Mouse (Mus musculus) heart, embryonic 15.5 days (tissue): Measurements from ENCODE around the gene Proser2. TPM values are rescaled to one million over a fixed set of nuclear protein-coding genes. Genes with fewer than 3 reads are reported as not detected.
A peak's percentile ranks its signal among the peaks of the same experiment; 100 is the strongest.

Source experiments
- ATAC-seq: fragments of 200-750 bp; cut with Nextera tagmentation; replicated peaks from 2 replicates; pipeline ENCODE4 v1.8.0; 2017; ENCODE audit warnings: low read depth, moderate TSS enrichment; ENCODE audit not compliant: insufficient number of reproducible peaks, insufficient read depth, low FRiP score
- H3K27ac ChIP-seq: fragments of 300-500 bp; sonication (generic); 2 replicates; pipeline ENCODE4 v1.5.1; 2015; ENCODE audit warnings: mild to moderate bottlenecking, inconsistent platforms
- H3K27me3 ChIP-seq: fragments of 300-500 bp; sonication (generic); 2 replicates; pipeline ENCODE4 v1.6.1; 2015; ENCODE audit warnings: inconsistent platforms
- H3K36me3 ChIP-seq: fragments of 300-500 bp; sonication (generic); 2 replicates; pipeline ENCODE4 v1.6.1; 2015; ENCODE audit warnings: mild to moderate bottlenecking, inconsistent platforms
- H3K4me1 ChIP-seq: fragments of 300-500 bp; sonication (generic); replicated peaks from 2 replicates; pipeline ENCODE4 v1.6.1; 2015; ENCODE audit warnings: inconsistent platforms
- H3K4me2 ChIP-seq: fragments of 300-500 bp; sonication (generic); 2 replicates; pipeline ENCODE4 v1.6.1; 2015; ENCODE audit warnings: inconsistent platforms, mild to moderate bottlenecking, moderate library complexity
- H3K4me3 ChIP-seq: fragments of 300-500 bp; sonication (generic); 2 replicates; pipeline ENCODE4 v1.5.1; 2015; ENCODE audit warnings: mild to moderate bottlenecking, inconsistent platforms
- H3K9ac ChIP-seq: fragments of 300-500 bp; sonication (generic); 2 replicates; pipeline ENCODE4 v1.6.1; 2015; ENCODE audit warnings: mild to moderate bottlenecking, inconsistent platforms
- H3K9me3 ChIP-seq: fragments of 300-500 bp; sonication (generic); replicated peaks from 2 replicates; pipeline ENCODE4 v1.6.1; 2016; ENCODE audit warnings: inconsistent platforms
- WGBS: fragments of 180-500 bp; shearing (Covaris S2); methylation state at CpG from one replicate; pipeline ENCODE4 v1.1.7; 2015; ENCODE audit warnings: mixed read lengths; 5-methylcytosine and 5-hydroxymethylcytosine counted together
- polyA plus RNA-seq: library from polyadenylated mRNA; unstranded; fragments of >200 nt; fragmentation: Nextera tagmentation; extraction: Ambion mirVana; gene quantifications from 2 replicates; pipeline ENCODE4 v1.2.1, GENCODE M21; 2015

The Proser2 gene
- polyA plus RNA-seq, 1 experiment from 2014 or later, result 15.2 TPM

DNA sequence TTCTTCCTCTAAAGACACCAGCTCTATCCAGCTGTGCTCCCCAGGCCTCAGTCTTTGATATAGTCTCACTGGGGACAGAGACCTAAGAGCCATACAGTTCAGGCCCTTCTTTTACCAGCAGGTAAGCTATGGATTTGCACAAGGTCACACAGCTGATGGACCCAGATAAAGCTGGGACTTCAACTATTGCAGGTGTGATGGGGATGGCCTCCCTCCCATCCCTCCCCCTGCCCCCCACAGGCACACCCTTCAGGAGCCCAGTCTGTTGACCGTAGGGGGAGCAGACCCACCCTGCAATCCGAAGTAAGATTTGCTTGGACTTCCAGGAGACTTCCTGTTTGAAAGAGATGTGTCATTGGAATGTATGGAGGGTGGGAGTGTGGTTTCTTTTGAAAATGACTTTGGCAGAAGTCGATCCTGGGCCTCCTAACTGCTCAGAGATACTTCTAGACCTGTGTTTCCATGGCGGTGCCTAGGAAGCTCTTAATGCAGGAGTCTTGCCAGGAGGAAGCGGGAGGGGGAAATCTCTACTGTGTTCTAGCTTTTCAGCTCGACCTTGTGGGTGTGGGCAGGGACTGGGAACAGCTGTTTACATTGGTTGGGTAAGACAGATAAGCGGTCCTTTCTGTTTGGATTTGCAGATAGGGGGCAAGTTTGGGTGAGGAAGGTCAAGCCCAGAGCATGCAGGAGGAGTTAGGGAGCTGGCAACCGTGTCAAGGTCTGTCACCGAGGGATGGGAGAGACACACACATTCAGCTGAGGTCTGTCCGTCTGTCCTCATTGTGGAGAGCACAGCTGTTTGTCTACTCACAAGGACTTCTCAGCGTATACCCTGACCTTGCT, 58.2 kb downstream of the Proser2 start:
- peak; percentile 37; the same call in 1 of the 2 replicates for ATAC-seq
- no peaks in the 10 kb centered on the region for H3K36me3 ChIP-seq
- WGBS, result 30% methylated on average over 11 of the region's 11 CpGs

DNA sequence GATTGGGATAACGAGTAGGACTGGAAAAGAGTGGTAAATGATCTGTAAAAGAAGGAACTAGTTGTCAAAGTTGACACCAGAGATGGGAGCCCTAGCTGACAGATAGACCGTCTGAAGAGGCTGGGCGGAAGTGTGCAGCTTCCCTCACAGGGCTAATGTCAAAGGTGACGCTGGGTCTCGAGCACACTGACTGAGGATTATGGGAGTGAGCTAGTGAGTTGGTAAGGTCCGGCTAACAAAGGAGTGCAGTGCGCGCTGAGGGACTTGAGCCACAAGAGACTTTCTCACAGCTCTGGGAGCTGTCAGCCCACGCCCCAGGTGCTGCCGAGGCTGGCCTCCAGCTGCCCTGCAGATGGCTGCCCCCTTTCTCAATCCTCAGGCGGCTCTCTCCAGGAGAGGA, 59.1 kb downstream of the Proser2 start:
- H3K36me3 ChIP-seq, result no peaks in the 10 kb centered on the region
- ATAC-seq, result no peak
- no peaks in the 10 kb centered on the region; the same call in 1 of the 2 replicates for H3K9me3 ChIP-seq
- no peak overlapping the region for H3K27ac ChIP-seq
- H3K4me3 ChIP-seq, result no peak overlapping the region
- H3K9ac ChIP-seq, result no peak overlapping the region
- H3K4me2 ChIP-seq, result no peak overlapping the region
- WGBS, result 51% methylated on average over 11 of the region's 11 CpGs
- no peaks in the 10 kb centered on the region for H3K27me3 ChIP-seq
- peaks cover 29% of the 10 kb centered on the region for H3K4me1 ChIP-seq

More for the DNA sequence above, 58.2 kb downstream of the Proser2 start:
- no peak overlapping the region for H3K27ac ChIP-seq
- no peaks in the 10 kb centered on the region for H3K27me3 ChIP-seq
- H3K9ac ChIP-seq, result no peak overlapping the region
- no peaks in the 10 kb centered on the region; the same call in 1 of the 2 replicates for H3K9me3 ChIP-seq
- no peak overlapping the region for H3K4me3 ChIP-seq
- peaks cover 29% of the 10 kb centered on the region for H3K4me1 ChIP-seq
- no peak overlapping the region for H3K4me2 ChIP-seq

DNA sequence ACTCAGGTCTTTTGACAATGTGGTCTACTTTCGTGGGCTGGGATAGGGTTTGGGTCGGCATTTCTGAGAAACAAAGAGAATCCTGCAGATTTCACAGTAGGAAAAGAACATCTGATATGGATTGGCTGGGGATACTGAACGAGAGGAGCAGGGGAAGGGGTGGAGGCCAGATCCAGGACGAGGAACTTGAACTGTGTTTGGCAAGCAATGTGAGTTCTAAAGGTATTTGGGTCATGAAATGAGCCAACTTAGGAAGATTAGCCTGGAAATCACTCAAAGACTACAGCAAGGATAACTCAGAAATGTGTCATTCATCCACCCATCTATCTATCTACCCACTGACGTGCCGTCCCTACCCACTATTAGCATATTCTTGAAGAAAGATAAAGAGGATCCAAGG, 62.7 kb downstream of the Proser2 start:
- no peak overlapping the region for H3K4me2 ChIP-seq
- H3K4me3 ChIP-seq, result no peak overlapping the region
- H3K9ac ChIP-seq, result no peak overlapping the region
- no peak for ATAC-seq
- no peaks in the 10 kb centered on the region for H3K27me3 ChIP-seq
- 76% methylated on average over 6 of the region's 6 CpGs for WGBS
- no peaks in the 10 kb centered on the region for H3K36me3 ChIP-seq
- no peaks in the 10 kb centered on the region; the same call in 1 of the 2 replicates for H3K9me3 ChIP-seq
- H3K27ac ChIP-seq, result no peak overlapping the region
- peaks cover 10% of the 10 kb centered on the region for H3K4me1 ChIP-seq

DNA sequence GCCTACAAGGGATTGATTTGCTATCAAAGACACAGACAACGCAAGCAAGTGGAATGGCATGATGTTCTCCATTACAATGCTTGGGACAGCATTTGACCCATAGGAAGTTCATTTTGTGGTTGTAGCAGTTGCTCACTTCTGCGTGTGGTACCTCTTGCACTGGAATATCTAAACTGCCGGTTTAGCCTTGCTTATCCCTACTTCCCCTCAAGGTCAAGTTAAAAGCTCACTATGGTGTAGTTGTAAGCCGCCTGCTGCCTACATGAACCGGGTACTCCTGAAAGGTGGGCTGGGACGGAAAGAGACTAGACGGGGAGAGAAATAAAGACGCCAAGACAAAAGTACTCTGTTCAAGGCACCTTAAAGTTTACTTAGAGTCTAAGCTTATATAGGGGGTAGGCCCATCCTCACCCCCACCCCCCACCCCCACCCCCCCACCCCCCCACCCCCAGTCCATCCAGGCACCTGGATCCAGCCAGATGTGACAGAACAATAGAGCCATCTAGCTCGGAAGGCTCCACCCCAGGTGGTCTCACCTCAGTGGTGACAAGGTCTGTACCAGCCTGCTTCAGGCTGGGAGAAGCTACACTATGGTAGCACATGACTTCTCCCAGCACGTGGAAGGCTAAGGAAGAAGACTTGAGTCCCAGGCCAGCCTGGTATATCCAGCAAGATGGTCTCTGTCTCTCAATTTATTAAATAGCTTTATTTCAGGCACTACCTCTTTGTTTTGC, 69.8 kb downstream of the Proser2 start:
- H3K9ac ChIP-seq, result no peak overlapping the region
- H3K27ac ChIP-seq, result no peak overlapping the region
- WGBS, result 73% methylated on average over 10 of the region's 10 CpGs
- no peaks in the 10 kb centered on the region for H3K9me3 ChIP-seq
- H3K36me3 ChIP-seq, result peaks cover 11% of the 10 kb centered on the region
- no peak overlapping the region for H3K4me3 ChIP-seq
- H3K4me1 ChIP-seq, result no peaks in the 10 kb centered on the region
- no peaks in the 10 kb centered on the region for H3K27me3 ChIP-seq
- H3K4me2 ChIP-seq, result no peak overlapping the region
- no peak for ATAC-seq

DNA sequence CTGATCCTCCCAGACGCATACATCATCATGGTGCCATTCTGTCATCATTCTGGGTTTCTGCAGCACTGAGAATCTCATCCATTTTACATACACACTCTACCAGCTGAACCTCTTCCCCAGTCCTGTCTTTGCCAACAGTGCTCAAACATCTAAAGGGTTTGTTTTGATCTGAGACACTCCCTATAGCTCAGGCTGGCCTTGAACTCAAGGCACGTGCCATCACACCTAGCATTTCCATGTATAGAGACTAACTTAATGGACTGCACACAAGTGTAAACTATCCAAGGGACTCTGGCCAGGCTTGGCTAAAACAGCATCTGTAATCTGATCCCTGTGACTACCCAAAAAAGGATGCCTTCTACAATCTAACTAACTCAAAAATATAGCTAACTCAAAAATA, 70.7 kb downstream of the Proser2 start:
- Histone ChIP-seq H3K4me2 (no peak overlapping the region), H3K9me3 (no peaks in the 10 kb centered on the region), H3K27me3 (no peaks in the 10 kb centered on the region), H3K4me1 (no peaks in the 10 kb centered on the region), H3K36me3 (peaks cover 14% of the 10 kb centered on the region), H3K27ac (no peak overlapping the region), H3K9ac (no peak overlapping the region), H3K4me3 (no peak overlapping the region)
- ATAC-seq, result no peak
- WGBS, result 80% methylated on average over 2 of the region's 2 CpGs

DNA sequence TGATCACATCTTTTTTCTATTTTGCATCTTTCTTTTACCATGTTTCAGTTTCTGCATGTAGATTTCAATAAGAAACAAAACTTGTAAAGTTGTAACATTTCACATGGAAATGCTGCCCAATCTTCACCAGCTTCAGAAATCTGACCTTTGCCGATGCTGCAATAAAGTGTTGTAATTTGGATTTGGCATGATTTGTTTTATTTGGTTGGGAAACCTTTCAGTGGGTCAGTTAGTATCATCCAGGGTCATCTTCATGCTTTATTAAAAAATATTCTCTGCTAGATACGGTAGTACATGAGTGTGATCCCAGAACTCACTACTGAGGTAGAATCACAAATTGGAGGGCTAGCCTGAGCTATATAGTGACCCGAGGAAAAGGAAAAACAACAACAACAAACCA, 73.5 kb downstream of the Proser2 start:
- Histone ChIP-seq H3K4me3 (no peak overlapping the region), H3K36me3 (peaks cover 31% of the 10 kb centered on the region), H3K9me3 (no peaks in the 10 kb centered on the region), H3K4me1 (no peaks in the 10 kb centered on the region), H3K9ac (no peak overlapping the region), H3K4me2 (no peak overlapping the region), H3K27me3 (no peaks in the 10 kb centered on the region), H3K27ac (no peak overlapping the region)
- 91% methylated on average over 3 of the region's 3 CpGs for WGBS
- no peak for ATAC-seq

DNA sequence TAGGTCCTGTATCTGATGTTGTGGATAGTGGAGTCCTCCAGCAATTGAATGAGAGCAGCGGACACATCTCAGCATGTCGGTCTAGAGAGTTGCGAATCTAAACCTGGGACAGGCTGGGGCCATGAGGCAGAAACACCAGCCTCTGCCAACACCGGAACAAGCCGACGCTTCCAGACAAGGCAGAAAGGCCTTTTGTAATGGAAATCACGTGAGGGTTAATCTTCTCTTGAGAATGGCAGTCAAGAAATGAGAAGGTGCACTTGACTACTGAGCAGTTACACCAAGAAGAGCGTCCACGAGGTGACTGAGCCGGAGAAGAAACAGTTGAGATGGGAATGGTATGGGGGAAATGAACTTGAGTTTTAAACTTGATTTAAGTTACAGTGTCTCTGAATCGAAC, 74.5 kb downstream of the Proser2 start:
- peaks cover 39% of the 10 kb centered on the region for H3K36me3 ChIP-seq

DNA sequence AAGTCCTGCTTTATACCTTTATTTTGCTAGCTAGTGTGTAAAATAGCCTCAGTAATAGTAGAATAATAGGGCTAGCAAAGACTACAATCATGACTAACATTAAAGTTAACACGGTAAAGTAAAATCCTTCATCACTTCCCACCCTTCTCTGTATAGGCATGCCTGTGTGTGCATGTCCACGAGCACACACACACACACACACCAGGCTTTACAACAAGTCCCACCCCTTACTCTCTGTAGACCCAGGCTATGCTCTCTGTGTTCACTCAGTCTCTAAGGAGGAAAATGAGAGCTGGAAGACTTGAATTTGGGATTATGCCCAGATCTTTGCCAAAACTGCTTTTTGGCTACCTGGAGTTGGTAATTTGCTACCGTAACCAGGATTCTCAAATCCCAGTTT, 81.0 kb downstream of the Proser2 start:
- no peaks in the 10 kb centered on the region for H3K27me3 ChIP-seq
- H3K4me2 ChIP-seq, result no peak overlapping the region
- no peak for ATAC-seq
- WGBS, result 74% methylated on average over 3 of the region's 3 CpGs
- H3K4me1 ChIP-seq, result peaks cover 11% of the 10 kb centered on the region
- H3K9me3 ChIP-seq, result no peaks in the 10 kb centered on the region
- peaks cover 29% of the 10 kb centered on the region for H3K36me3 ChIP-seq
- no peak overlapping the region for H3K27ac ChIP-seq
- H3K9ac ChIP-seq, result no peak overlapping the region
- no peak overlapping the region for H3K4me3 ChIP-seq

More for the DNA sequence above, 74.5 kb downstream of the Proser2 start:
- Histone ChIP-seq H3K4me2 (no peak overlapping the region), H3K27ac (no peak overlapping the region), H3K4me3 (no peak overlapping the region), H3K9me3 (no peaks in the 10 kb centered on the region), H3K27me3 (no peaks in the 10 kb centered on the region), H3K9ac (no peak overlapping the region), H3K4me1 (no peaks in the 10 kb centered on the region)
- 88% methylated on average over 11 of the region's 11 CpGs for WGBS
- ATAC-seq, result no peak

DNA sequence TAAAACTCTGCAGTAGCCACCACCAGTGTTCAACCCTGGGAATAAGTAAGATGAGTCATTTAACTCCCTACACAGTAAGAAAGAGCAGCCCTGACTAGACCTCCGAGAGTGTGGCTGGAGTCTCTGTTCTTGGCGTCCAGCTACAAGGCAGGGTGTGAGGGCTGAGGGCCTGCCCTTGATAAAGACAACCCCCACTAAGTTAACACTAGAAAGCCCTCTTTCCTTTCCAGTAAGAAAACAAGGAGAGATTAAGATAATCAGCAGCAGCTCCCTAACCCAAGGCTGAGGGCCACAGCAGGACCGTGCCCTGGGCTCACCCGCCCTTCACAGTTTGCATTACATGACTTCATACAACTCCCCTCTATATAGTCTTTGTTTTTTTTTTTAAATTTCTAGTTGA, 81.4 kb downstream of the Proser2 start:
- peaks cover 29% of the 10 kb centered on the region for H3K36me3 ChIP-seq
- no peak overlapping the region for H3K4me3 ChIP-seq
- 42% methylated on average over 4 of the region's 4 CpGs for WGBS
- no peaks in the 10 kb centered on the region for H3K27me3 ChIP-seq
- ATAC-seq, result no peak
- H3K9me3 ChIP-seq, result no peaks in the 10 kb centered on the region
- no peak overlapping the region for H3K4me2 ChIP-seq
- no peak overlapping the region for H3K9ac ChIP-seq
- H3K27ac ChIP-seq, result no peak overlapping the region
- peaks cover 11% of the 10 kb centered on the region for H3K4me1 ChIP-seq
